Mouse (Mus musculus) spleen, adult 10 weeks (tissue): ENCODE data around the gene Twist1. TPM values are rescaled to one million over a fixed set of nuclear protein-coding genes. Genes with fewer than 3 reads are reported as not detected.

Experiments used
- polyA plus RNA-seq: library from polyadenylated mRNA; stranded (reverse); fragments of 350-450 nt; fragmentation: Illumina TruSeq; extraction: RNeasy Lipid Tissue Mini Kit (QIAGEN cat#74804); gene quantifications from one replicate; pipeline ENCODE4 v1.2.3, GENCODE M21; 2015; ENCODE audit warnings: low replicate concordance; ENCODE audit not compliant: insufficient read depth

The Twist1 gene
- 0.62 TPM for polyA plus RNA-seq

DNA sequence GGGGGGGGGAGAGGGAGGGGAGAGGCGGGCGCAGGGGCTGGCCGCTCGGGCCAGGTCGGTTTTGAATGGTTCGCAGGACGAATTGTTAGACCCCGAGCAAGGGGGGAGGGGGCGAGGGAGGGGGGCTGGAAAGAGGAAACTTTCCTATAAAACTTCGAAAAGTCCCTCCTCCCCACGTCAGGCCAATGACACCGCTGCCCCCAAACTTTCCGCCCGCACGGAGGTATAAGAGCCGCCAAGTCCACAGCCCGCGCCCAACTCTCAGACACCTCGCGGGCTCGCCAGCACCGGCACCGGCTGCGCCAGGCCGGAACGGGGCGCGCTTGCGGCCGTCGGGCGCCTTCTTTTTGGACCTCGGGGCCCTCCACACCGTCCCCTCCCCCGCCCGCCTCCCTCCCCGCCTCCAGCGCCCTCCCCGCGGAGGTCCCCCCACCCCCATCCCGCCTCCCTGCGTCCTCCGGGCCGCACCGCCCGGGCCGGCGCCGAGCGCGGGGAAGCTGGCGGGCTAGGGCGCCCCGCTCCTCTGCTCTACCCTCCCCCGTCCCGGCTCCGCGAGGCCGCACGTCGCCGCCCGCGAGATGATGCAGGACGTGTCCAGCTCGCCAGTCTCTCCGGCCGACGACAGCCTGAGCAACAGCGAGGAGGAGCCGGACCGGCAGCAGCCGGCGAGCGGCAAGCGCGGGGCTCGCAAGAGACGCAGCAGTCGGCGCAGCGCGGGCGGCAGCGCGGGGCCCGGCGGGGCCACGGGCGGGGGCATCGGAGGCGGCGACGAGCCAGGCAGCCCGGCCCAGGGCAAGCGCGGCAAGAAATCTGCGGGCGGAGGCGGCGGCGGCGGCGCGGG, at the start of gene Twist1:
Twist1 (plus strand) TSS at position 272 of the 841 bp plus-strand sequence.

DNA sequence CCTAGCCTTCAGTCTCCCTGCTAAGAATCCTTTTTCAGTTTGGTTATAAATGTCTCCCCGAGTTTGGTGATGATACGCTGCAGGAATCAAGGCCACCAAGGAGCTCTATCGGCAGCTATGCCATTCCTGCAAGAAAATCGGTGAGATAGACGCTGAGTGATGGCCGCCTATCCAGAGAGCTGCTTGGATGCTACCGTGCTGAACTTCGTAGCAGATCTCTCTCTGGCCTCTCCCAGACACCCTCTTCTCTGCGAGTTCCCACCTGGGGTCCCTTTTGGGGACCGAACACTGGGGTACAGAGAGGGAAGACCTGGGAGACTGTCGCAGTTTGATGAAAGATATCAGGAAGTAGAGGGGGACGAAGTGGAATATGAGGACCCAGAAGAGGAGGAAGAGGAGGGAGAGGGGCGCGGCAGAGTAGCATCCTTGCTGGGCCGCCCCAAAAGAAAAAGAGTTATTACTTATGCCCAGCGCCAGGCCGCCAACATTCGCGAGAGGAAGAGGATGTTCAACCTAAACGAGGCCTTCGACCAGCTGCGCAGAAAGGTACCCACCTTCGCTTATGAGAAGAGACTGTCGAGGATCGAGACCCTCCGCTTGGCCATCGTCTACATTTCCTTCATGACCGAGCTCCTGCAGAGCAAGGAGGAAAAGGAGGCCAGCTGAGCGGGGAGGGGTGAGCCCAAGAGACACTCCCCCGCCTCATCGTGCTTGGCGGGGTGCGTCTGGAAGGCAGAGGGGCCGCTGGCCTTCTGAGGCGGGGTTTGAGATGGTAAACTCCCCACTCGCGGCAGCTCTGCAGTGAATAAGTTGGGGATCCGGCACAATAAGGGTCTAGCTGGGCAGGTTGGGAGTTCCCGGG, 28.9 kb upstream of the Twist1 start, which contains the start of gene Ferd3l:
Ferd3l (plus strand) TSS at position 95 of the 862 bp plus-strand sequence.

Other genes with a start within 250 kb of the Twist1 start
- not detected for gene Ferd3l, start 29.2 kb upstream of the Twist1 start, polyA plus RNA-seq